11 mouse cellular contexts compared by ENCODE assay signal in genomic region chr13:57277076-57277475, GRCm38 (mm10).
DNase-seq lines count a peak whose midpoint lies in the region; ATAC-seq and TF ChIP-seq lines count a peak whose summit lies in the region.
"Had no signal": no experiment of that assay in that cellular context is flagged by ENCODE, and none has a peak within 500 bp of the region (broad histone marks: within the 10 kb centered on the region; RNA-seq: fewer than 3 reads in every experiment).

No protein-coding gene starts in this region.

- POLR2A ChIA-PET in Patski (lab: Charles Lee), result no interaction called here

- intact Hi-C loops in left cerebral cortex, postnatal 4 days (cut with DNase I), result no loop called here
- intact Hi-C loops in left cerebral cortex, postnatal 36 days (cut with DNase I), result loop anchor here (5.0 kb wide), 1 partner anchor 800 kb away; no protein-coding TSS in a partner anchor

- no peaks in the 10 kb centered on the region for H3K36me3 ChIP-seq in forebrain, embryonic 14.5 days (ENCODE audit: control insufficient read depth, insufficient read depth, low read length)
- H3K36me3 ChIP-seq in forebrain, embryonic 12.5 days (replicated peaks), result no peaks in the 10 kb centered on the region
- H3K36me3 ChIP-seq: heart, embryonic 10.5 days had no signal

- WGBS in forebrain, embryonic 14.5 days, result 42% methylated on average over 4 of the region's 4 CpGs
- 47% methylated on average over 4 of the region's 4 CpGs for WGBS in forebrain, embryonic 12.5 days

- no peak overlapping the region for H3K4me3 ChIP-seq in forebrain, embryonic 14.5 days (ENCODE audit: low read depth, low read length)
- H3K4me3 ChIP-seq in forebrain, embryonic 12.5 days (replicated peaks), result no peak overlapping the region
- H3K4me3 ChIP-seq: heart, embryonic 10.5 days had no signal

- no peak overlapping the region for H3K9ac ChIP-seq in forebrain, embryonic 14.5 days (ENCODE audit: low read length)
- H3K9ac ChIP-seq in forebrain, embryonic 12.5 days, result no peak overlapping the region

- CTCF ChIA-PET in Patski (lab: Charles Lee), result no interaction called here

- H3K27me3 ChIP-seq in forebrain, embryonic 14.5 days (replicated peaks; ENCODE audit: control insufficient read depth, insufficient read depth, low read length), result no peaks in the 10 kb centered on the region
- no peaks in the 10 kb centered on the region for H3K27me3 ChIP-seq in forebrain, embryonic 12.5 days
- peaks cover 7% of the 10 kb centered on the region for H3K27me3 ChIP-seq in Patski

- no peaks in the 10 kb centered on the region for H3K9me3 ChIP-seq in forebrain, embryonic 14.5 days (replicated peaks; ENCODE audit: control insufficient read depth, low read length)
- H3K9me3 ChIP-seq in forebrain, embryonic 12.5 days, result no peaks in the 10 kb centered on the region
- H3K9me3 ChIP-seq: heart, embryonic 10.5 days had no signal

- peak; percentile 30 for TF ChIP-seq CTCF in Patski (IDR thresholded peaks at IDR 0.05)

- H3K27ac ChIP-seq in forebrain, embryonic 14.5 days (ENCODE audit: low read depth, low read length), result no peak overlapping the region
- H3K27ac ChIP-seq in forebrain, embryonic 12.5 days, result no peak overlapping the region
- H3K27ac ChIP-seq: heart, embryonic 10.5 days had no signal

- ATAC-seq in forebrain, embryonic 14.5 days, result no peak
- ATAC-seq in forebrain, embryonic 12.5 days (ENCODE audit: low FRiP score), result no peak
- no peak for ATAC-seq in Patski

- peaks cover 2% of the 10 kb centered on the region; the same call in 1 of the 2 replicates for H3K4me1 ChIP-seq in forebrain, embryonic 14.5 days (ENCODE audit: control insufficient read depth, insufficient read depth, low read length)
- peaks cover 4% of the 10 kb centered on the region for H3K4me1 ChIP-seq in forebrain, embryonic 12.5 days

- H3K4me2 ChIP-seq in forebrain, embryonic 14.5 days (ENCODE audit: low read length), result no peak overlapping the region
- no peak overlapping the region for H3K4me2 ChIP-seq in forebrain, embryonic 12.5 days

- in situ Hi-C loops in Patski (cut with MboI; ENCODE audit: low pct_unique_long_range_greater_than_20kb), result no loop called here

- peak; percentile 67 for DNase-seq in forebrain, embryonic 14.5 days (ENCODE audit: low spot score)
- DNase-seq in left cerebral cortex, postnatal 4 days, result peak; percentile 49
- DNase-seq in left cerebral cortex, postnatal 36 days (ENCODE audit: low spot score in 2 of 2), result no peak
- DNase-seq in Patski (ENCODE audit: low read depth, low spot score), result no peak
- peak; percentile 20 for DNase-seq in hindlimb bud, embryonic 11.5 days (ENCODE audit: extremely low spot score, low read depth, low spot score)
- no peak for DNase-seq in thymus, adult 18-20 months
- DNase-seq in kidney, adult 9 months, result no peak
- DNase-seq: kidney, adult 2 months; lung, postnatal 14 days had no signal

Comparison
In these comparisons a context has a peak if more than half of its experiments do, and no peak if none do; other contexts are left out.
1. DNase-seq: peak in forebrain, embryonic 14.5 days (single experiment), left cerebral cortex, postnatal 4 days (single experiment) and hindlimb bud, embryonic 11.5 days (single experiment); none in left cerebral cortex, postnatal 36 days (0 of 2), Patski (single experiment), thymus, adult 18-20 months (0 of 2) and kidney, adult 9 months (single experiment).